In the genomic region with DNA sequence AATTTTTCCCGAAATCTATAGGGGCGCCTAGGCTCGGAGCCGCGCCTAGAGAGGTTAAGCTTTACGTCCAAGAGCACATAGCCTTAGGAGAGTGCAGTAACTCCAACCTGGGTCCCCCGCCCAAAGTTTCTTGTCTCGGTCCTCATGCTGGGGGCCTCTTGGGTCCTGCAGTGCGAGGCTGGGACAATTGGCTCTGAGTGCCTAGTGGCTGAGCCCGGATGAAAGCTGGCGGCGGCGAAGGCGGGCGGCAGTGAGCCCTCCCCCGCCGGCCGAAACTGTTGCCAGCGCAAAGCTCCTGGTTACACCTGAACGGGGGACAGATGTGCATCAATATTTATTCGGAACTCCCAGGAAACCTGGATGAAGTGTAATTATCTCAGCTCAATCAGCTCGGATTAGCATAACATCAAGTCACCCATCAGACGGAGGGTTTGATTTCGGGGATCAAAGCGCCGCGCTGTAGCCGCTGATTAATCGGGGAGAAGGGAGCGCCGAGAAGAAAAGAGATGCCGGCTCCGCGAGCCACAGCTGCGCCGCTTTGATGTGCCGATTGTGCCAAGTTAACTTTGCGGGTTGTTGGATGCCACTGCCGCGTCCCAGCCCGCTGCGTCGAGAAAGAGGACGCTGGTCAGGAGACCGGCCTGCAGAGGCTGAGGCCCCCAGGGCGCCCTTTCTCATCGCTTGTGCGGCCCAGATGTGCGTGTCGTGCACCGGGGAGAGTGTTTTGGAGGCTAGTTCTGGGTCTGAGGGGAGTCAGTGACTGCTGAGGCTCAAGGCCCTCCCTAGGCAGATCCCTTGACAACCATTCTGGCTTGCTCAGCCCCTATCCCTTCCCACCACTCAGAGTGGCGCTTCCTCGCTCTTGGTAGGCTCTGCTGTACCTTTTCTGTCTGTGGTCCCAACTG, we compare ENCODE assay signal across 7 mouse cellular contexts.
A peak's percentile ranks its signal among the peaks of the same experiment; 100 is the strongest.
DNase-seq lines count a peak whose midpoint lies in the region; ATAC-seq and TF ChIP-seq lines count a peak whose summit lies in the region.

No protein-coding gene starts in this region.

- TF ChIP-seq CTCF in intestine, postnatal 0 days (IDR thresholded peaks at IDR 0.05; ENCODE audit: low read depth), result no peak
- no peak for TF ChIP-seq CTCF in olfactory bulb, adult 2 months (IDR thresholded peaks at IDR 0.05; ENCODE audit: insufficient read depth, low read depth, low read length)

- no peak for TF ChIP-seq POLR2A in olfactory bulb, adult 2 months (IDR thresholded peaks at IDR 0.05; ENCODE audit: insufficient read depth, low read depth, low read length)

- ATAC-seq in embryonic facial prominence, embryonic 15.5 days (ENCODE audit: insufficient number of reproducible peaks, low FRiP score, low TSS enrichment, low read depth), result no peak
- no peak for ATAC-seq in intestine, postnatal 0 days

- peaks cover 36% of the 10 kb centered on the region for H3K27me3 ChIP-seq in embryonic facial prominence, embryonic 15.5 days
- H3K27me3 ChIP-seq in intestine, postnatal 0 days (replicated peaks; ENCODE audit: control insufficient read depth, insufficient read depth, low read length), result peaks cover 35% of the 10 kb centered on the region

- peak overlapping the region; percentile 69 for H3K4me2 ChIP-seq in embryonic facial prominence, embryonic 15.5 days (replicated peaks)
- H3K4me2 ChIP-seq in intestine, postnatal 0 days (replicated peaks; ENCODE audit: low read depth), result peak overlapping the region; percentile 32

- peaks cover 16% of the 10 kb centered on the region for H3K4me1 ChIP-seq in embryonic facial prominence, embryonic 15.5 days
- H3K4me1 ChIP-seq in intestine, postnatal 0 days (replicated peaks; ENCODE audit: control insufficient read depth, insufficient read depth, low read length), result no peaks in the 10 kb centered on the region
- peaks cover 17% of the 10 kb centered on the region for H3K4me1 ChIP-seq in olfactory bulb, adult 2 months (ENCODE audit: control insufficient read depth, insufficient read depth, low read length)

- no peak overlapping the region for H3K9ac ChIP-seq in embryonic facial prominence, embryonic 15.5 days
- H3K9ac ChIP-seq in intestine, postnatal 0 days (ENCODE audit: low read depth, low read length), result no peak overlapping the region

- H3K36me3 ChIP-seq in embryonic facial prominence, embryonic 15.5 days, result no peaks in the 10 kb centered on the region
- H3K36me3 ChIP-seq in intestine, postnatal 0 days (ENCODE audit: control insufficient read depth, insufficient read depth), result no peaks in the 10 kb centered on the region

- no peak overlapping the region for H3K27ac ChIP-seq in embryonic facial prominence, embryonic 15.5 days (replicated peaks)
- no peak overlapping the region for H3K27ac ChIP-seq in intestine, postnatal 0 days (ENCODE audit: low read depth, low read length)
- no peak overlapping the region for H3K27ac ChIP-seq in olfactory bulb, adult 2 months (ENCODE audit: insufficient read depth, low read depth, low read length)

- H3K9me3 ChIP-seq in embryonic facial prominence, embryonic 15.5 days (replicated peaks), result no peaks in the 10 kb centered on the region
- H3K9me3 ChIP-seq in intestine, postnatal 0 days (ENCODE audit: control insufficient read depth), result no peaks in the 10 kb centered on the region

- WGBS in embryonic facial prominence, embryonic 15.5 days, result 1% methylated on average over 53 of the region's 53 CpGs
- WGBS in intestine, postnatal 0 days, result 4% methylated on average over 51 of the region's 53 CpGs
- WGBS in olfactory bulb, adult 2 months, result 4% methylated on average over 53 of the region's 53 CpGs

- peak overlapping the region; percentile 36 for H3K4me3 ChIP-seq in embryonic facial prominence, embryonic 15.5 days (replicated peaks)
- peak overlapping the region; percentile 16; the same call in 1 of the 2 replicates for H3K4me3 ChIP-seq in intestine, postnatal 0 days (ENCODE audit: low read depth, low read length)
- peak overlapping the region; percentile 1 for H3K4me3 ChIP-seq in olfactory bulb, adult 2 months (ENCODE audit: insufficient read depth, low read depth, low read length)

- peak; percentile 35 to 48 for DNase-seq in right cerebral cortex, postnatal 10 days (ENCODE audit: low spot score in 2 of 2)
- no peak for DNase-seq in right cerebral cortex, adult 18-20 months
- no peak for DNase-seq in thymus, postnatal 0 days (ENCODE audit: low spot score)
- DNase-seq in frontal cortex, postnatal 14 days (ENCODE audit: low spot score in 2 of 2), result no peak

Comparison
In these comparisons a context has a peak if more than half of its experiments do, and no peak if none do; other contexts are left out.
1. DNase-seq: peak in right cerebral cortex, postnatal 10 days (2 of 2); none in right cerebral cortex, adult 18-20 months (single experiment), thymus, postnatal 0 days (single experiment) and frontal cortex, postnatal 14 days (0 of 2).
2. Peak in every context shown above with its lines, with median percentiles within 50 percentile points of each other: H3K4me3 ChIP-seq.